Mouse (Mus musculus) myocyte (in vitro differentiated cells): ENCODE data around the gene Lipe.

Experiments
- E2F4 ChIP-seq: IDR thresholded peaks from one replicate; pipeline ENCODE4 v1.6.1; 2011; ENCODE audit warnings: mild to moderate bottlenecking, control low read depth, moderate library complexity; ENCODE audit not compliant: insufficient read depth
- MAX ChIP-seq: IDR thresholded peaks from one replicate; pipeline ENCODE4 v1.6.1; 2011; ENCODE audit warnings: low read depth, mild to moderate bottlenecking, control low read depth
- MYOD1 ChIP-seq, 3 experiments: IDR thresholded peaks; one replicate each; pipeline ENCODE4 v1.6.1; 2011; ENCODE audit warnings: control low read depth in 2 of 3, low read depth in 2 of 3, mild to moderate bottlenecking in 2 of 3, moderate library complexity in 1 of 3; ENCODE audit not compliant: insufficient read length in 2 of 3, control insufficient read depth in 1 of 3
- POLR2A ChIP-seq: IDR thresholded peaks from one replicate; pipeline ENCODE4 v1.6.1; 2011; ENCODE audit warnings: low read depth, mild to moderate bottlenecking, control low read depth, moderate library complexity; ENCODE audit not compliant: insufficient read length
- POLR2AphosphoS2 ChIP-seq: IDR thresholded peaks from one replicate; pipeline ENCODE4 v1.6.1; 2011; ENCODE audit warnings: low read depth, control low read depth; ENCODE audit not compliant: insufficient read length
- SRF ChIP-seq: IDR thresholded peaks from one replicate; pipeline ENCODE4 v1.6.1; 2011; ENCODE audit warnings: low read depth; ENCODE audit not compliant: control insufficient read depth, insufficient read length
- TCF12 ChIP-seq: IDR thresholded peaks from one replicate; pipeline ENCODE4 v1.6.1; 2011; ENCODE audit warnings: mild to moderate bottlenecking, control low read depth; ENCODE audit not compliant: poor library complexity, insufficient read depth, severe bottlenecking
- TCF3 ChIP-seq: IDR thresholded peaks from one replicate; pipeline ENCODE4 v1.6.1; 2011; ENCODE audit warnings: low read depth, control low read depth; ENCODE audit not compliant: insufficient read length
- USF1 ChIP-seq: IDR thresholded peaks from one replicate; pipeline ENCODE4 v1.6.1; 2011; ENCODE audit warnings: low read depth, mild to moderate bottlenecking, control low read depth, moderate library complexity

DNA sequence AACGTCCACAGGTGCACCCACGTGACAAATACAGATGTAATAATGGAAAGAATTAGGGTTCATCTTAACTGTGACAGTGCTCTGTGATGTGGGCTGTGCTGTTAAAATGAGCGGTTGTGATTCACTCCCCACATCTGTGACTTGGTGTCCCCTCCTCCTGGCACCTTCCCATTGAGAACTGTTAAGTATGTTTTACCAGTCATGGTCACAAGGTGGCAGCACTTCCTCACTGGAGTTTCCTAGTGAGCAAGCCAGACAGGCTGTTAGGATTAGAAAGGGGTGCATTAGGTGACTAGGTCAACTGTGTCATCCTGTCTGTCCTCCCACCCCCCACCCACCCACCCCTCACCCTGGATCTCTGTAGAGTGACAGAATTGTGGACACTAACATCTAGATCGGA, 25.9 kb upstream of the Lipe start:
- no peak for TF ChIP-seq POLR2A
- TF ChIP-seq USF1 = no peak
- TF ChIP-seq TCF12 = no peak
- no peak for TF ChIP-seq TCF3
- no peak for TF ChIP-seq E2F4
- no peak for TF ChIP-seq MAX
- no peak for TF ChIP-seq POLR2AphosphoS2
- TF ChIP-seq MYOD1 (IDR thresholded peaks at IDR 0.05; ENCODE audit: control insufficient read depth in 1 of 3, insufficient read length in 2 of 3, low read depth in 2 of 3) = no peak
- TF ChIP-seq SRF = no peak
